In genomic region chr1:180288227-180288626, GRCm38 (mm10) we compare ENCODE assay signal across 27 mouse cellular contexts.
"Had no signal": no experiment of that assay in that cellular context is flagged by ENCODE, and none has a peak within 500 bp of the region (broad histone marks: within the 10 kb centered on the region; RNA-seq: fewer than 3 reads in every experiment).

No protein-coding gene starts in this region.

- H3K27ac ChIP-seq: embryonic facial prominence, embryonic 10.5 days; embryonic facial prominence, embryonic 12.5 days; embryonic facial prominence, embryonic 13.5 days; embryonic facial prominence, embryonic 15.5 days; forebrain, embryonic 10.5 days; forebrain, embryonic 12.5 days; forebrain, embryonic 13.5 days; forebrain, embryonic 15.5 days; gastrocnemius, adult 2 months had no signal

- H3K36me3 ChIP-seq: embryonic facial prominence, embryonic 10.5 days; embryonic facial prominence, embryonic 12.5 days; embryonic facial prominence, embryonic 13.5 days; embryonic facial prominence, embryonic 15.5 days; forebrain, embryonic 10.5 days; forebrain, embryonic 12.5 days; forebrain, embryonic 15.5 days had no signal

- H3K4me1 ChIP-seq: forebrain, embryonic 15.5 days had no signal

- H3K27me3 ChIP-seq: embryonic facial prominence, embryonic 12.5 days; embryonic facial prominence, embryonic 13.5 days; embryonic facial prominence, embryonic 15.5 days; forebrain, embryonic 15.5 days had no signal

- H3K9me3 ChIP-seq: embryonic facial prominence, embryonic 10.5 days; embryonic facial prominence, embryonic 12.5 days; embryonic facial prominence, embryonic 13.5 days; embryonic facial prominence, embryonic 15.5 days; forebrain, embryonic 10.5 days; forebrain, embryonic 12.5 days; forebrain, embryonic 13.5 days; forebrain, embryonic 15.5 days had no signal

- H3K4me3 ChIP-seq: embryonic facial prominence, embryonic 10.5 days; embryonic facial prominence, embryonic 12.5 days; embryonic facial prominence, embryonic 13.5 days; embryonic facial prominence, embryonic 15.5 days; erythroblast, embryonic 14.5 days; forebrain, embryonic 10.5 days; forebrain, embryonic 12.5 days; forebrain, embryonic 13.5 days; forebrain, embryonic 15.5 days; gastrocnemius, adult 2 months; heart, adult 2 months had no signal

- ATAC-seq: forebrain, embryonic 13.5 days; forebrain, embryonic 14.5 days; forebrain, embryonic 15.5 days; forebrain, embryonic 16.5 days; forebrain, postnatal 0 days had no signal

- H3K4me2 ChIP-seq: embryonic facial prominence, embryonic 12.5 days; embryonic facial prominence, embryonic 13.5 days; embryonic facial prominence, embryonic 15.5 days; forebrain, embryonic 12.5 days; forebrain, embryonic 13.5 days; forebrain, embryonic 15.5 days had no signal

- H3K9ac ChIP-seq: embryonic facial prominence, embryonic 12.5 days; embryonic facial prominence, embryonic 13.5 days; embryonic facial prominence, embryonic 15.5 days; forebrain, embryonic 12.5 days; forebrain, embryonic 13.5 days; forebrain, embryonic 15.5 days; forebrain, postnatal 0 days had no signal

- DNase-seq: cerebellum, adult 8-10 months; cerebellum, adult 9-10 months; cerebellum, adult 9-11 months; cerebellum, postnatal 10 days; cerebellum, postnatal 14 days; cerebellum, postnatal 25 days; cerebellum, postnatal 36 days; embryo, embryonic 11 days; forebrain, postnatal 0 days; gastrocnemius, adult 2 months; gastrocnemius, postnatal 10 days; gastrocnemius, postnatal 14 days; gastrocnemius, postnatal 25 days; gastrocnemius, postnatal 36 days; heart, adult 18-20 months; heart, adult 2 months had no signal
